Mouse (Mus musculus) bone marrow macrophage, adult 2 months (primary cell): ENCODE results near the gene Tnpo3. TPM values are rescaled to one million over a fixed set of nuclear protein-coding genes. Genes with fewer than 3 reads are reported as not detected.

ENCODE experiments used
- H3K27ac ChIP-seq: 2 replicates; pipeline ENCODE4 v1.5.1; 2012; ENCODE audit warnings: low read depth, low read length; ENCODE audit not compliant: insufficient read depth
- H3K4me1 ChIP-seq: 2 replicates; pipeline ENCODE4 v1.6.1; 2012; ENCODE audit warnings: low read length; ENCODE audit not compliant: control insufficient read depth, insufficient read depth
- H3K4me3 ChIP-seq: 2 replicates; pipeline ENCODE4 v1.5.1; 2012; ENCODE audit warnings: mild to moderate bottlenecking, low read length, moderate library complexity; ENCODE audit not compliant: insufficient read depth
- CTCF ChIP-seq: IDR thresholded peaks from 2 replicates; pipeline ENCODE4 v1.5.1; 2012; ENCODE audit warnings: low read depth, mild to moderate bottlenecking, low read length, moderate library complexity
- POLR2A ChIP-seq: IDR thresholded peaks from 2 replicates; pipeline ENCODE4 v1.6.1; 2012; ENCODE audit warnings: mild to moderate bottlenecking, low read depth, low read length, borderline replicate concordance
- polyA plus RNA-seq: library from polyadenylated mRNA; stranded (reverse); fragments of >200 nt; gene quantifications from 2 replicates; pipeline ENCODE4 v1.2.4, GENCODE M21; 2012; ENCODE audit not compliant: missing spikeins, insufficient read depth, insufficient read length

The Tnpo3 gene
- polyA plus RNA-seq, 1 experiment: 42.1 TPM

DNA sequence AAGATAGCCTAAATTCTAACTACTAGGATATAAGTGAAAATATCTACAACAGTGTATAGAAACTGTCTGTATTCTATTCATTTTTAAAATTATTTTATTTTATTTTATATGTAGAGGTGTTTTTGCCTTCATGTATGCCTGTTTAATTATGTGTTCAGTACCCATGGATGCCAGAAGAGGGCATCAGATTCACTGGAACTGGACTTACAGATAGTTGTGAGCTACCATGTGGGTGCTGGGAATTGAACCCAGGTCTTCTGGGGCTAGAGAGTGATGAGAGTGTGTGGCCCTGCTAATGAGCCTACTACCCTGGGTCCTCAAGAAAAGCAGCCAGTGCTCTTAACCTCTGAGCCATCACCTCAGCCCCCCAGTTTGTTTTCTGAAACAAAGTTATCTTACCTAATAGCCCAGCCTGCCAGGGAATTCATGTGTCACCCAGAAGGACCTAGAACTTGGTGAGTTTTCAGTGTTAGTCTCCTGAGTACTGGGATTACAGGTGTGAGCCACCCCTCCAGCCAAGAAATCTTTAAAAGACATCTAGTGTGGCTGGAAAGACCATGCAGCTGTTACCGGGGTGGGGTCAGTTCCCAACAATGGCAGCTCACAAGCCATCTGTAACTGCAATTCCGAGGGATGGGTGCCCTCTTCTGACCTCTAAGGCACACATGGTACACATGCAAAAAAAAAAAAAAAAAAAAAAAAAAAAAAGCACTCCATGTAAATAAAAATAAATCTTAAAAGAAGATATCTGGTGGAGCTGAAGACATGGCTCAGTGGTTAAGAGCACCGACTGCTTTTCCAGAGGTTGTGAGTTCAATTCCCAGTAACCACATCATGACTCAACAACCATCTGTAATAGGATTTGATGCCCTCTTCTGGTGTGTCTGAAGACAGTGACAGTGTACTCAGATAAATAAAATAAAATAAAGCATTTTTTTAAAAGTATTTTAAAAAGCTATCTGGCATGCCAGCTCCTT lies 28.0 kb upstream of the Tnpo3 start:
- H3K27ac ChIP-seq: no peak overlapping the region
- no peak overlapping the region for H3K4me3 ChIP-seq
- peaks cover 4% of the 10 kb centered on the region; the same call in 1 of the 2 replicates for H3K4me1 ChIP-seq
- no peak for TF ChIP-seq CTCF

DNA sequence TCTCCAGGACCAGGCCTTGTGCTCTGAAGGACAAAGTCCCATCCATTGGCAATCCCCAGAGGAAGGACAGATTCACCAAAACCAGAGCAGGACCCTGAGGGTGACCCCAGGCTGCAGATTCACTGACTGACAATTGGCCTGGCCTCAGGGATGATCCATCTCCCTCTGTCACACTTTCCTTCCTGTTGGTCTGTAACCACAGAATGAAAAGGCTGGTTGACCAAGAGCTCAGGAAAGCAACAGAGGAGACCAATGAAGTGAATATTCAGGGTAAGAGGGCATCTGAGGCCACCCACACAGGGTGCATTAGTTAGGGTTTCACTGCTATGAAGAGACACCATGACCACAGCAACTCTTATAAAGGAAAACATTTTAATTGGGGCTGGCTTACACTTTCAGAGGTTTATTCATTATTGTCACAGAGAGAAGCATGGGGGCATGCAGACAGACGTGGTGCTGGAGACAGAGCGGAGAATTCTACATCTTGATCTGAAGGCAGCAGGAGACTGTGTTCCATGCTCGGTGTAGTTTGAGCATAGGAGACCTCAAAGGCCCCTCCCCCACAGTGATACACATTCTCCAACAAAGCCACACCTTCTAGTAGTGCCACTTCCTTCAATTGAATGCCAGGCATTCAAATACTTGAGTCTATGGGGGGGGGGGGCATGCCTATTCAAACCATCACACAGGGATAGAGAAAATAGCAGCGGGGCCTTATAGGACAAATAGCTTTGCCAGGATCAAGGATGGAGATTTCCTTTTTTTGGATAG lies 26.8 kb upstream of the Tnpo3 start:
- peaks cover 4% of the 10 kb centered on the region; the same call in 1 of the 2 replicates for H3K4me1 ChIP-seq
- TF ChIP-seq CTCF (no peak), POLR2A (no peak)
- H3K27ac ChIP-seq: no peak overlapping the region
- no peak overlapping the region for H3K4me3 ChIP-seq

DNA sequence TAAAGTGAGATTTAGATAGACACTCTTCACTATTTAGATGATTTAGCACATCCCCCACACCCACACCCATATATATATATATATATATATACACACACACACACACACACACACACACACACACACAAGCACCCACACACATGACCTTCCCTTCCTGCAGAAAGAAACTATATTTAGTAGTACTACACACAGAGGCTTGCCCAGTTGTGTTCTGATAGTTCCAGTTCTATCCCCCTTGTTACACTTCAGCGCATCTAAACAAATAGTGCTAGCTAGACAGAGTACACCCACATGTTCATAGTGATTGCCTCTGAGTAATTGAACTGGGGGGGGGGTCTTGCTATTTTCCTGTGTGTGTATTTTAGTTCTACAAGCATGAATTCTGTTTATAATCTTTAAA lies 24.9 kb upstream of the Tnpo3 start:
- H3K4me3 ChIP-seq: no peak overlapping the region
- TF ChIP-seq CTCF: no peak
- no peak for TF ChIP-seq POLR2A
- peaks cover 4% of the 10 kb centered on the region; the same call in 1 of the 2 replicates for H3K4me1 ChIP-seq
- H3K27ac ChIP-seq: no peak overlapping the region

- TF ChIP-seq POLR2A (no peak), CTCF (no peak)
- H3K4me1 ChIP-seq: peaks cover 4% of the 10 kb centered on the region; the same call in 1 of the 2 replicates
- no peak overlapping the region for H3K4me3 ChIP-seq
- H3K27ac ChIP-seq: no peak overlapping the region
Measured at GRCm38 (mm10) chr6:29632552-29633292, 23.0 kb upstream of the Tnpo3 start.

DNA sequence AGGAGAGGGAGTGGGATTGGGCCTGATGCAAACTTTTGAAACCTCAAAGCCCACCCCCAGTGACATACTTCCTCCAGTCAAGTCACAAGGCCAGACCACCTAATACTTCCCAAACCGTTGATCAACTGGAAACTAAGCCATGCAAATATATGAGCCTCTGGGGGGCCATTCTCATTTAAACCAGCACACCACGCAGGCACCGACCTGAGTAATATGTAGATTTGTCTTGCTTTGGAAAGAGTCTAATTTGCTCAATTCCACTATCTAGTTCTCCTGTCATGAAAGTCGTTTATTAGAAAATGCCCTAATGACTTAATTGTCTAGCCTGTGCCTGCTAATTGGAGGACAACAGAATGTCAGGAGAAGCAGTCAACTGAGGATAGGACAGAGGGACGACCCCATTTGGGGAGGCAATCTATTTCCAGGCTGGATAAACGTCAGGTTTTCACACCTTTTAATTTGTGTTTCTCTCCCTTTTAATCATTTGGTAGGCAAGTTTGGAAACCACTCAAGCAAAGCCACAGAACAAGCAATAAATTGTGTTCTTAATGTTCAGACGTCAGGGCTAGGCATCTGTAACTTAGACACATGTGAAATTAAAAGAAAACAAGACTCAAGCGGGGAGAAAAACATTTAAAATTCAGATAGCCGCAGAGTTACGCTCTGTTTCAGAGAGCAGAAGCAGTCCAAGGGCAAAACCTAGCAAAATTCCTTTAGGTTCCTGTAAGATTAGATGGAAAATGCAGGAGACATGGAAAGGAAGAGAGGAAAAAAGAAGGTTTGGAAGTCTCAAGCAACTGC lies 22.3 kb upstream of the Tnpo3 start:
- Histone ChIP-seq H3K27ac (no peak overlapping the region), H3K4me1 (peaks cover 4% of the 10 kb centered on the region; the same call in 1 of the 2 replicates), H3K4me3 (no peak overlapping the region)
- TF ChIP-seq CTCF (no peak), POLR2A (no peak)

- H3K4me1 ChIP-seq: no peaks in the 10 kb centered on the region
- H3K27ac ChIP-seq: no peak overlapping the region
- no peak for TF ChIP-seq POLR2A
- TF ChIP-seq CTCF: no peak
- no peak overlapping the region for H3K4me3 ChIP-seq
Measured at GRCm38 (mm10) chr6:29630216-29630615, 20.5 kb upstream of the Tnpo3 start.

DNA sequence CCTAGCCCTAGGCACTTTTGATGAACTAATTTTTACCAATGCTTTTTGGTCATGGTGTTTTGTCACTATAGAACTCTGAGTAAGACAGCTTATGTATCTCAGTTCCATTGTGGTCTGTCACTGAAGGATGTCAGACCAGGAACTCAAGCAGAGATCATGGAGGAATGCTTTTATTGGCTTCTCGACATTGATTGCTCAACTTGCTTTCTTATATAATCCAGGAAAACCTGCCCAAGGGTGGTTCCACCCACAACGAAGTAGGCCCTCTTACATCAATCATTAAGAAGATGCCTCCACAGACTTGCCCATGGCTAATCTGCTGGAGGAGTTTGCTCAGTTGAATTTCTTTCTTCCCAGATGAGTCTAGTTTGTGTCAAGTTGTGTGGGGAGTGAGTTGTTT lies 18.1 kb upstream of the Tnpo3 start:
- no peak for TF ChIP-seq POLR2A
- no peak for TF ChIP-seq CTCF
- H3K27ac ChIP-seq: no peak overlapping the region
- peaks cover 5% of the 10 kb centered on the region for H3K4me1 ChIP-seq
- no peak overlapping the region for H3K4me3 ChIP-seq

- no peak overlapping the region for H3K4me3 ChIP-seq
- TF ChIP-seq CTCF: no peak
- TF ChIP-seq POLR2A: no peak
- peaks cover 5% of the 10 kb centered on the region for H3K4me1 ChIP-seq
- no peak overlapping the region for H3K27ac ChIP-seq
Measured at GRCm38 (mm10) chr6:29623857-29624256, 14.2 kb upstream of the Tnpo3 start.

GRCm38 (mm10) chr6:29622273-29622672 lies 12.6 kb upstream of the Tnpo3 start:
- Histone ChIP-seq H3K4me1 (peaks cover 5% of the 10 kb centered on the region), H3K27ac (no peak overlapping the region), H3K4me3 (no peak overlapping the region)
- TF ChIP-seq POLR2A (no peak), CTCF (no peak)
